Mouse (Mus musculus) intestine, embryonic 14.5 days (tissue): ENCODE measurements around the gene Adgrl3. TPM values are rescaled to one million over a fixed set of nuclear protein-coding genes. Genes with fewer than 3 reads are reported as not detected.

Experiments
- ATAC-seq: fragments of 200-750 bp; cut with Nextera tagmentation; replicated peaks from 2 replicates; pipeline ENCODE4 v1.8.0; 2017; ENCODE audit warnings: low read depth, moderate number of reproducible peaks, moderate TSS enrichment, moderate library complexity; ENCODE audit not compliant: low FRiP score, low TSS enrichment
- DNase-seq: peaks from one replicate; pipeline ENCODE4 v3.0.0-alpha.2; 2018; ENCODE audit warnings: low spot score
- H3K27ac ChIP-seq: fragments of 300-500 bp; sonication (generic); 2 replicates; pipeline ENCODE4 v1.5.1; 2014; ENCODE audit warnings: low read depth, mild to moderate bottlenecking, control low read depth
- H3K27me3 ChIP-seq: fragments of 300-500 bp; sonication (generic); replicated peaks from 2 replicates; pipeline ENCODE4 v1.6.1; 2014; ENCODE audit warnings: low read length, control low read depth; ENCODE audit not compliant: control insufficient read depth, insufficient read depth
- H3K36me3 ChIP-seq: fragments of 300-500 bp; sonication (generic); 2 replicates; pipeline ENCODE4 v1.6.1; 2014; ENCODE audit warnings: low read length, control low read depth; ENCODE audit not compliant: control insufficient read depth, insufficient read depth
- H3K4me1 ChIP-seq: fragments of 300-500 bp; sonication (generic); replicated peaks from 2 replicates; pipeline ENCODE4 v1.6.1; 2014; ENCODE audit warnings: low read length, control low read depth, mixed read lengths; ENCODE audit not compliant: control insufficient read depth, insufficient read depth
- H3K4me2 ChIP-seq: fragments of 300-500 bp; sonication (generic); 2 replicates; pipeline ENCODE4 v1.6.1; 2014; ENCODE audit warnings: low read length
- H3K4me3 ChIP-seq: fragments of 300-500 bp; sonication (generic); 2 replicates; pipeline ENCODE4 v1.5.1; 2014; ENCODE audit warnings: low read depth, low read length, control low read depth, mixed read lengths
- H3K9ac ChIP-seq: fragments of 300-500 bp; sonication (generic); 2 replicates; pipeline ENCODE4 v1.6.1; 2014; ENCODE audit warnings: mild to moderate bottlenecking, low read length
- H3K9me3 ChIP-seq: fragments of 300-500 bp; sonication (generic); 2 replicates; pipeline ENCODE4 v1.6.1; 2016; ENCODE audit warnings: low read length, control low read depth; ENCODE audit not compliant: control insufficient read depth
- WGBS: fragments of 180-500 bp; shearing (Covaris S2); extraction: QIAGEN DNeasy Blood & Tissue Kit; methylation state at CpG from one replicate; pipeline ENCODE4 v1.1.7; 2014; 5-methylcytosine and 5-hydroxymethylcytosine counted together
- polyA plus RNA-seq: library from polyadenylated mRNA; unstranded; fragments of >200 nt; fragmentation: Nextera tagmentation; extraction: Ambion mirVana; gene quantifications from 2 replicates; pipeline ENCODE4 v1.2.1, GENCODE M21; 2014

The Adgrl3 gene
- polyA plus RNA-seq, 1 experiment from 2014 or later = 13.5 TPM

- 29% methylated on average over 17 of the region's 17 CpGs for WGBS
- Histone ChIP-seq H3K4me1 (peaks cover 15% of the 10 kb centered on the region; the same call in 1 of the 2 replicates), H3K27me3 (no peaks in the 10 kb centered on the region), H3K36me3 (no peaks in the 10 kb centered on the region), H3K27ac (no peak overlapping the region), H3K4me2 (peak overlapping the region; percentile 55), H3K9ac (no peak overlapping the region), H3K9me3 (no peaks in the 10 kb centered on the region), H3K4me3 (0 out of 2 replicates have a peak overlapping the region, but pooled peaks have one; percentile 11)
- ATAC-seq = no peak
- peak; percentile 52 for DNase-seq
Observed at GRCm38 (mm10) chr5:81023923-81024715, 4.2 kb downstream of the Adgrl3 start.

GRCm38 (mm10) chr5:81028875-81029274 is 8.9 kb downstream of the Adgrl3 start:
- Histone ChIP-seq H3K9me3 (no peaks in the 10 kb centered on the region), H3K9ac (no peak overlapping the region), H3K4me2 (no peak overlapping the region), H3K27ac (no peak overlapping the region), H3K4me1 (peaks cover 6% of the 10 kb centered on the region; the same call in 1 of the 2 replicates), H3K27me3 (no peaks in the 10 kb centered on the region), H3K36me3 (no peaks in the 10 kb centered on the region), H3K4me3 (no peak overlapping the region)
- 54% methylated on average over 2 of the region's 2 CpGs for WGBS
- DNase-seq (no peak), ATAC-seq (no peak)

GRCm38 (mm10) chr5:81037091-81037490 is 17.2 kb downstream of the Adgrl3 start:
- no peaks in the 10 kb centered on the region for H3K4me1 ChIP-seq
- H3K4me2 ChIP-seq = no peak overlapping the region
- H3K4me3 ChIP-seq = no peak overlapping the region
- no peak overlapping the region for H3K9ac ChIP-seq
- no peaks in the 10 kb centered on the region for H3K27me3 ChIP-seq
- ATAC-seq = no peak
- no peak overlapping the region for H3K27ac ChIP-seq
- DNase-seq = no peak
- H3K36me3 ChIP-seq = no peaks in the 10 kb centered on the region
- H3K9me3 ChIP-seq = no peaks in the 10 kb centered on the region

GRCm38 (mm10) chr5:81043875-81044274 is 23.9 kb downstream of the Adgrl3 start:
- H3K4me3 ChIP-seq = no peak overlapping the region
- H3K36me3 ChIP-seq = no peaks in the 10 kb centered on the region
- H3K9me3 ChIP-seq = no peaks in the 10 kb centered on the region
- no peak for ATAC-seq
- no peak overlapping the region for H3K27ac ChIP-seq
- H3K4me1 ChIP-seq = no peaks in the 10 kb centered on the region
- DNase-seq = no peak
- H3K9ac ChIP-seq = no peak overlapping the region
- no peaks in the 10 kb centered on the region for H3K27me3 ChIP-seq
- H3K4me2 ChIP-seq = no peak overlapping the region

GRCm38 (mm10) chr5:81046128-81046527 is 26.2 kb downstream of the Adgrl3 start:
- Histone ChIP-seq H3K4me1 (no peaks in the 10 kb centered on the region), H3K4me2 (no peak overlapping the region), H3K4me3 (no peak overlapping the region), H3K27me3 (no peaks in the 10 kb centered on the region), H3K9me3 (no peaks in the 10 kb centered on the region), H3K27ac (no peak overlapping the region), H3K36me3 (no peaks in the 10 kb centered on the region), H3K9ac (no peak overlapping the region)
- no peak for DNase-seq
- 86% methylated on average over 4 of the region's 4 CpGs for WGBS
- no peak for ATAC-seq

GRCm38 (mm10) chr5:81054628-81055027 is 34.7 kb downstream of the Adgrl3 start:
- Histone ChIP-seq H3K36me3 (no peaks in the 10 kb centered on the region), H3K4me2 (no peak overlapping the region), H3K9me3 (no peaks in the 10 kb centered on the region), H3K4me3 (no peak overlapping the region), H3K9ac (no peak overlapping the region), H3K4me1 (no peaks in the 10 kb centered on the region), H3K27ac (no peak overlapping the region), H3K27me3 (no peaks in the 10 kb centered on the region)
- 77% methylated on average over 4 of the region's 4 CpGs for WGBS
- ATAC-seq = no peak
- no peak for DNase-seq

DNA sequence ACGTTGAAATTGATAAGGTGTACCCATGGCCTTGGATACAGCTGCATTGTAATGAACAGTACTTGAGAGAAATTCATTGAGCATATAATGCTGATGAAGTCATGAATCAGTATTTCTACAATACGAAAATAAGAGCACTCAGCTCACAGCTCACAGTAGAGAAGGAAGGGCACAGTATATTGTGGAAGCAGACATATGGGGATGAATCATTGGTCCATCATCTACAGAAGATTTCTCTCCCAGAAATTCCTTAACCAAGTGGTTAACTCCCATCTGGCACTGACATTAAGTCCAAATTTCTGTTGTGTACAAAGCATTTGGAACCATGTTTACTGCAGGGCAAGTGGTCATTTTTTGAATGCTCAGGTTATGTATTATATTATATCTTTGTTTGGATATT is 35.3 kb downstream of the Adgrl3 start:
- DNase-seq (no peak), ATAC-seq (no peak)
- Histone ChIP-seq H3K27me3 (no peaks in the 10 kb centered on the region), H3K4me2 (no peak overlapping the region), H3K9ac (no peak overlapping the region), H3K27ac (no peak overlapping the region), H3K4me1 (no peaks in the 10 kb centered on the region), H3K9me3 (no peaks in the 10 kb centered on the region), H3K36me3 (no peaks in the 10 kb centered on the region), H3K4me3 (no peak overlapping the region)
- WGBS = 83% methylated on average over 2 of the region's 2 CpGs

DNA sequence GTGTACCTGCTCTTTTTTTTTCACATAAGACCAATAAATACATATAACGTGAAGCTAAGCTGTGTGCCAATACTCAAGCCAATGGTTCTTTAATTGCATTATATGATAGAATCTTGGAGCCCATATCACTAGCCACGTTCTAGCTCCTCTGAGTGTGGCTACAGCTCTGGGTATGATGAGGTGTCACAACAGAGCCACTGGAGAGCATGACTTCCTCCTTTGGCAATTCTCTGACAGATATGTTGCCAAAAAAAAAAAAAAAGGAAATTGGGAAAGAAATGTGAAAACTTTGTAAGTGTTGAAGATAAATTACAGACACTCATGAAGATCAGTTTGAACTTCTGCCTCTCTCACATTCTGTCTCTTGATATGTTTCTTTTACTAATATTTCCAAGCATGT is 38.2 kb downstream of the Adgrl3 start:
- H3K9ac ChIP-seq = no peak overlapping the region
- no peaks in the 10 kb centered on the region for H3K4me1 ChIP-seq
- 89% methylated on average over 2 of the region's 2 CpGs for WGBS
- no peak for ATAC-seq
- no peak overlapping the region for H3K4me3 ChIP-seq
- no peaks in the 10 kb centered on the region for H3K36me3 ChIP-seq
- H3K9me3 ChIP-seq = no peaks in the 10 kb centered on the region
- H3K27me3 ChIP-seq = no peaks in the 10 kb centered on the region
- H3K27ac ChIP-seq = no peak overlapping the region
- no peak overlapping the region for H3K4me2 ChIP-seq
- no peak for DNase-seq

GRCm38 (mm10) chr5:81060950-81061349 is 41.0 kb downstream of the Adgrl3 start:
- 81% methylated on average over 2 of the region's 2 CpGs for WGBS
- H3K9ac ChIP-seq = no peak overlapping the region
- ATAC-seq = no peak
- no peak for DNase-seq
- no peaks in the 10 kb centered on the region for H3K4me1 ChIP-seq
- no peak overlapping the region for H3K4me3 ChIP-seq
- H3K36me3 ChIP-seq = no peaks in the 10 kb centered on the region
- no peak overlapping the region for H3K4me2 ChIP-seq
- no peaks in the 10 kb centered on the region for H3K27me3 ChIP-seq
- H3K27ac ChIP-seq = no peak overlapping the region
- H3K9me3 ChIP-seq = no peaks in the 10 kb centered on the region
